Comparison of ENCODE assay signal across 17 mouse cellular contexts in genomic region chr15:89512679-89513078, GRCm38 (mm10). TPM values are rescaled to one million over a fixed set of nuclear protein-coding genes. Genes with fewer than 3 reads are reported as not detected.
"Had no signal": no experiment of that assay in that cellular context is flagged by ENCODE, and none has a peak within 500 bp of the region (broad histone marks: within the 10 kb centered on the region; RNA-seq: fewer than 3 reads in every experiment).

No protein-coding gene starts in this region.

- H3K4me3 ChIP-seq: layer of hippocampus, adult 2 months; limb, embryonic 15.5 days; megakaryocyte, embryonic 14.5 days; midbrain, embryonic 12.5 days; neural tube, embryonic 13.5 days had no signal

- DNase-seq: kidney, adult 11 months; kidney, adult 9 months; kidney, postnatal 36 days; lung, embryonic 14.5 days; lung, postnatal 10 days; lung, postnatal 4 days; right cerebral cortex, adult 18-20 months; thymus, postnatal 14 days had no signal

- H3K4me1 ChIP-seq: limb, embryonic 15.5 days; midbrain, embryonic 12.5 days; neural tube, embryonic 13.5 days had no signal

- H3K36me3 ChIP-seq: limb, embryonic 15.5 days had no signal

- H3K9ac ChIP-seq: limb, embryonic 15.5 days; lung, embryonic 14.5 days; midbrain, embryonic 12.5 days; neural tube, embryonic 13.5 days had no signal

- ATAC-seq: midbrain, embryonic 16.5 days had no signal

- H3K9me3 ChIP-seq: limb, embryonic 15.5 days; megakaryocyte, embryonic 14.5 days; midbrain, embryonic 12.5 days; neural tube, embryonic 13.5 days had no signal

- H3K27me3 ChIP-seq: limb, embryonic 15.5 days; megakaryocyte, embryonic 14.5 days; midbrain, embryonic 12.5 days; neural tube, embryonic 13.5 days had no signal

- H3K4me2 ChIP-seq: limb, embryonic 15.5 days; lung, embryonic 14.5 days; midbrain, embryonic 12.5 days; neural tube, embryonic 13.5 days had no signal

- H3K27ac ChIP-seq: kidney, postnatal 0 days; layer of hippocampus, adult 2 months; limb, embryonic 15.5 days; midbrain, embryonic 12.5 days; neural tube, embryonic 13.5 days; stomach, postnatal 0 days had no signal

RNA-seq across cellular contexts. Expression of gene Acr, which starts 55.4 kb away (rescaled TPM):
- polyA plus RNA-seq: kidney, postnatal 0 days; limb, embryonic 11.5 days; limb, embryonic 15.5 days; stomach, postnatal 0 days had no signal
